Mouse (Mus musculus): ENCODE measurements around the gene Tmem163.

DNA sequence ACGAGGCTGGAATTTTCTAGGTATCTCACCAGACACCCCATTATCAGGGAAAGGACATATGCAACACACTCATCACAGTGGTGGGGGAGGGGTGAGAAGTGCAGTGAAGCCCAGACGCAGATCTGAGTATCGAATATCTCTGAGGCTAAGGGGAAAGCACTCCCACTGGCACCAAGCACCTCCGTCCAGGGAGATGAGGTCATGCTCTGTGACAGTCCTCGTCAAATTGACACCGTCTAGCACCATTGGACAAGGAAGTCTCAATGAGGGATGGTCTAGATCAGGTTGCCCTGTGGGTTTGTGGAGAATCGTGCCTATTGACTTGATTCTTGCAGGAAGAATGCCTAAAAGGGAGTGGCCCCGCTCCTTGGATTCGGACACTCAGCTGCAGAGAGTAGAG, 180.6 kb downstream of the Tmem163 start:
- TF ChIP-seq CTCF (IDR thresholded peaks at IDR 0.05; ENCODE audit: control insufficient read depth, insufficient read depth, insufficient read length): no peak
- no peak for TF ChIP-seq MYOG (IDR thresholded peaks at IDR 0.05; ENCODE audit: control insufficient read depth, extremely low read depth, insufficient read length)
- no peak for TF ChIP-seq MAX (IDR thresholded peaks at IDR 0.05)

All from C2C12 (cell line).